Mouse (Mus musculus) liver, embryonic 15.5 days (tissue): ENCODE measurements around the gene B130006D01Rik. TPM values are rescaled to one million over a fixed set of nuclear protein-coding genes. Genes with fewer than 3 reads are reported as not detected.
A peak's percentile ranks its signal among the peaks of the same experiment; 100 is the strongest.
"Not testable (repeated sequence)": the region's sequence is repeated elsewhere in the genome, so short reads cannot be mapped to it uniquely, and the experiment has no call there.

Source experiments
- ATAC-seq: fragments of 200-750 bp; cut with Nextera tagmentation; 2 replicates; pipeline ENCODE4 v1.8.0; 2017; ENCODE audit warnings: moderate number of reproducible peaks, mild to moderate bottlenecking, moderate library complexity; ENCODE audit not compliant: insufficient read depth
- H3K27ac ChIP-seq: fragments of 300-500 bp; sonication (generic); replicated peaks from 2 replicates; pipeline ENCODE4 v1.5.1; 2015; ENCODE audit warnings: mild to moderate bottlenecking, inconsistent platforms
- H3K27me3 ChIP-seq: fragments of 300-500 bp; sonication (generic); 2 replicates; pipeline ENCODE4 v1.6.1; 2015; ENCODE audit warnings: mild to moderate bottlenecking, inconsistent platforms
- H3K36me3 ChIP-seq: fragments of 300-500 bp; sonication (generic); replicated peaks from 2 replicates; pipeline ENCODE4 v1.6.1; 2015; ENCODE audit warnings: moderate library complexity, mild to moderate bottlenecking, inconsistent platforms
- H3K4me1 ChIP-seq: fragments of 300-500 bp; sonication (generic); replicated peaks from 2 replicates; pipeline ENCODE4 v1.6.1; 2015; ENCODE audit warnings: inconsistent platforms
- H3K4me2 ChIP-seq: fragments of 300-500 bp; sonication (generic); 2 replicates; pipeline ENCODE4 v1.6.1; 2015; ENCODE audit warnings: moderate library complexity, mild to moderate bottlenecking, inconsistent platforms
- H3K4me3 ChIP-seq: fragments of 300-500 bp; sonication (generic); replicated peaks from 2 replicates; pipeline ENCODE4 v1.5.1; 2015; ENCODE audit warnings: mild to moderate bottlenecking, inconsistent platforms
- H3K9ac ChIP-seq: fragments of 300-500 bp; sonication (generic); 2 replicates; pipeline ENCODE4 v1.6.1; 2015; ENCODE audit warnings: moderate library complexity, mild to moderate bottlenecking, inconsistent platforms
- H3K9me3 ChIP-seq: fragments of 300-500 bp; sonication (generic); replicated peaks from 2 replicates; pipeline ENCODE4 v1.6.1; 2016; ENCODE audit warnings: inconsistent platforms
- WGBS: fragments of 180-500 bp; shearing (Covaris S2); methylation state at CpG from one replicate; pipeline ENCODE4 v1.1.7; 2015; ENCODE audit warnings: mixed read lengths; ENCODE audit not compliant: insufficient replicate concordance; 5-methylcytosine and 5-hydroxymethylcytosine counted together
- polyA plus RNA-seq: library from polyadenylated mRNA; unstranded; fragments of >200 nt; fragmentation: Nextera tagmentation; extraction: Ambion mirVana; gene quantifications from 2 replicates; pipeline ENCODE4 v1.2.1, GENCODE M21; 2015

B130006D01Rik gene
- polyA plus RNA-seq, 1 experiment from 2014 or later: 0.29 TPM

DNA sequence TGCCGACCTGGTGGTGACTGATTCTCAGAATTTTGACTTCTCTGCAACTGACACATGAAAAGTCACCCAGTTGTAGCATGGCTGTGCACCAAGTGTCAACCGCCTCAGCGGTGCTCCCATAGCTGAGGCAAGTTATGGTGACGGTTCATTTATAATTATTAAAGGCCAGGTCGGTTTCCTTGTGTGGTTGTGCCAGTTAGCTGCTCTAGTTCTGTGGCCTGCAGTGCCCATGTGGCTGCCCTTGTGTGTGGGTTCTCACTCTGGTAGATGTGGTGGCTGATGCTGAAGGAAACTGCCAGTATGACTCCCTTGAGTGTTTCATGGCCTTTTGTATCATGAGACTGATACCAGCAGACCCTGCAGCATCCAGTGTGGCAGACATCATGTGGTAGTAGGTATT lies 24.9 kb downstream of the B130006D01Rik start:
- no peaks in the 10 kb centered on the region for H3K9me3 ChIP-seq
- peaks cover 19% of the 10 kb centered on the region for H3K4me1 ChIP-seq
- no peaks in the 10 kb centered on the region for H3K27me3 ChIP-seq
- no peak overlapping the region for H3K4me3 ChIP-seq
- ATAC-seq: no peak
- no peak overlapping the region for H3K9ac ChIP-seq
- H3K4me2 ChIP-seq: no peak overlapping the region
- H3K27ac ChIP-seq: no peak overlapping the region
- WGBS: 68% methylated on average over 5 of the region's 5 CpGs
- peaks cover 21% of the 10 kb centered on the region for H3K36me3 ChIP-seq

DNA sequence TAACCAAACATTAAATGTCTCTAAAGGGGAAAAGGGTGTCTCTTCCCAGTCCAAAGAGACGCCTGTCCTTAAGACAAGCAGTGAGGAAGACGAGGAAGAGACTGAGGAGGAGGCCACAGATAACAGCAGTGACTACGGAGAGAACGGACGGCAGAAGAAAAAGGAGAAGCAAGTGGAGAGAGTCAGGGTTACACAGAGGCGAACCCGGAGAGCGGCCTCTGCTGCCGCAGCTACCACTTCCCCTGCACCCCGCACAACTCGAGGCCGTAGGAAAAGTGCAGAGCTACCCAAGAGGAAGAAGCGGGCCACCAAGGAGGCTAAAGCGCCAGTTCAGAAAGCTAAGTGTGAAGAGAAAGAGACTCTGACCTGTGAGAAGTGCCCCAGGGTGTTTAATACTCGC lies 26.2 kb downstream of the B130006D01Rik start:
- Histone ChIP-seq H3K27me3 (no peaks in the 10 kb centered on the region), H3K4me2 (no peak overlapping the region), H3K9ac (no peak overlapping the region), H3K9me3 (no peaks in the 10 kb centered on the region), H3K4me3 (no peak overlapping the region), H3K27ac (peak overlapping the region; percentile 39; the same call in 1 of the 2 replicates), H3K4me1 (peaks cover 15% of the 10 kb centered on the region), H3K36me3 (peaks cover 32% of the 10 kb centered on the region)
- no peak for ATAC-seq
- 38% methylated on average over 15 of the region's 15 CpGs for WGBS

- no peak overlapping the region for H3K4me3 ChIP-seq
- WGBS: 20% methylated on average over 1 of the region's 1 CpGs
- ATAC-seq: 0 out of 2 replicates have a peak, but pooled peaks have one; percentile 47
- H3K27ac ChIP-seq: no peak overlapping the region
- H3K36me3 ChIP-seq: peaks cover 41% of the 10 kb centered on the region
- no peak overlapping the region for H3K4me2 ChIP-seq
- H3K9me3 ChIP-seq: no peaks in the 10 kb centered on the region
- H3K27me3 ChIP-seq: no peaks in the 10 kb centered on the region
- H3K9ac ChIP-seq: no peak overlapping the region
- peaks cover 15% of the 10 kb centered on the region for H3K4me1 ChIP-seq
These were observed 27.6 kb downstream of the B130006D01Rik start for GRCm38 (mm10) chr11:95750995-95751394.

GRCm38 (mm10) chr11:95755137-95755536 lies 31.8 kb downstream of the B130006D01Rik start:
- H3K36me3 ChIP-seq: peaks cover 56% of the 10 kb centered on the region
- 90% methylated on average over 4 of the region's 4 CpGs for WGBS
- not testable (repeated sequence) for H3K4me1 ChIP-seq, H3K4me2 ChIP-seq, H3K27ac ChIP-seq, H3K9ac ChIP-seq, H3K9me3 ChIP-seq, H3K27me3 ChIP-seq, H3K4me3 ChIP-seq, ATAC-seq

- Histone ChIP-seq H3K27me3 (no peaks in the 10 kb centered on the region), H3K9me3 (no peaks in the 10 kb centered on the region), H3K27ac (no peak overlapping the region), H3K4me2 (no peak overlapping the region), H3K4me1 (no peaks in the 10 kb centered on the region), H3K36me3 (peaks cover 44% of the 10 kb centered on the region), H3K4me3 (no peak overlapping the region), H3K9ac (no peak overlapping the region)
- no peak for ATAC-seq
- WGBS: 78% methylated on average over 5 of the region's 5 CpGs
These were observed 37.1 kb downstream of the B130006D01Rik start for GRCm38 (mm10) chr11:95760521-95760920.

DNA sequence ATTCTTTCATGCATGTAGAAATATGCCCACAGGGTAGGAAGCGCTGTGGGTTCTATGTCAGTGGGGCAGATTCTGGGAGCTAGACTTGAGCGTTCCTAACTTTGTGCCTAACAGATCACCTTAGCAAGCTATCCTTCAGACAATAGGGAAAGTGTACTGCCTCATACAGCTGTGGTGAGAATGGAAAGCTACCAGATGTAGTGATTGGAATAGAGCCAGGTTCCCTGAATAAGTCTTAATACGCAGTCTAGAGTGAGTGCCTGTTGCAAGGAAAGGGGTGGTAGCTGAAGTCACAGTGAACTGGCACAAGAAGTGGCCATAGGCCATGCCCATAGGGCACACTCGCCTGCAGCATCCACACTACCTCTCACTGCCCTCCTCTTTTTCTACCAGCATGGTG lies 39.6 kb downstream of the B130006D01Rik start:
- H3K4me2 ChIP-seq: no peak overlapping the region
- no peak for ATAC-seq

DNA sequence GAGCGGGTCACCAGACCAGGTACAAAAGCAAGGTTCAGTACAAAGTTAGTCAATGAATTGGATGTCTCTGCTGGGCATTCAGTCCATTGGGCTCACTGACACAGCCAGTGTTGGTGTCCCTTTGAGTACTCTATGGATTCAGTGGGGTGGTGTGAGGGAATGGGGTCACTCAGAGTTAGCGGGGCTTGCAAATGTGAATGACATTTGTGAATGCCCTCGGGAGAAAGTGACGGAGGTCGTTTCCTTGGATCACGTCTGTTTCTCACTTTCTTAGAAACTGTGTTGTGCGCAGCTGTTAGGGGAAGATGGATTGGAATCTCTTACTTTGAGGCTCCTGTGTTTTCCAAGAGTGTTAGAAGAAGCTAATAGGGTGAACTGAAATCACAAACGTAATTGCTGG lies 41.4 kb downstream of the B130006D01Rik start:
- no peak for ATAC-seq
- Histone ChIP-seq H3K4me2 (no peak overlapping the region), H3K27me3 (no peaks in the 10 kb centered on the region), H3K27ac (no peak overlapping the region), H3K4me3 (no peak overlapping the region), H3K4me1 (no peaks in the 10 kb centered on the region), H3K36me3 (peaks cover 31% of the 10 kb centered on the region), H3K9ac (no peak overlapping the region), H3K9me3 (no peaks in the 10 kb centered on the region)
- 80% methylated on average over 8 of the region's 8 CpGs for WGBS

More for the DNA sequence above, 39.6 kb downstream of the B130006D01Rik start:
- H3K4me1 ChIP-seq: no peaks in the 10 kb centered on the region
- H3K36me3 ChIP-seq: peaks cover 27% of the 10 kb centered on the region
- no peak overlapping the region for H3K4me3 ChIP-seq
- 89% methylated on average over 4 of the region's 4 CpGs for whole genome bisulfite sequencing
- no peaks in the 10 kb centered on the region for H3K27me3 ChIP-seq
- H3K27ac ChIP-seq: no peak overlapping the region
- H3K9me3 ChIP-seq: no peaks in the 10 kb centered on the region
- H3K9ac ChIP-seq: no peak overlapping the region

DNA sequence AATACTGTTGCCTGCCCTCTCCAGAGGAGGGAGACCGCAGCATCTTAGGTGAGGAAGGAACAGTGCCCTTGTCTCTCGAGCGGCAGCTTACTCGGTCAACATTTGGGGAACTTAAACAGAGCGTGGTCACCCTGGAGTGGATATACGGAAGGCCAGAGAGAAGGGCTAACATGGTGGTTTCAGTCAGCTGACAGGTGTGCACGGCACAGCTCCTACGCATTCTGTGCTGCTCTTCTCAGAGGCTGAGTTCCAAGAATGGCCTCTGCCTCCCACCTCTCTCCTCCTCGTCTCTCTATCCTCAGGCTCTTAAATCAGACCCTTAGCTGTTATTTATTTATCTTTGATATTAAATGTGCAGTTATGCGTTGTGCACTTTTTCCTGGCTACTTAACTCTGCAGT lies 41.9 kb downstream of the B130006D01Rik start:
- H3K9me3 ChIP-seq: no peaks in the 10 kb centered on the region
- peaks cover 34% of the 10 kb centered on the region for H3K36me3 ChIP-seq
- WGBS: 67% methylated on average over 10 of the region's 10 CpGs
- H3K27ac ChIP-seq: no peak overlapping the region
- H3K4me3 ChIP-seq: no peak overlapping the region
- H3K27me3 ChIP-seq: no peaks in the 10 kb centered on the region
- no peaks in the 10 kb centered on the region for H3K4me1 ChIP-seq
- no peak overlapping the region for H3K4me2 ChIP-seq
- no peak for ATAC-seq
- no peak overlapping the region for H3K9ac ChIP-seq

- Histone ChIP-seq H3K27ac (no peak overlapping the region), H3K9ac (no peak overlapping the region), H3K4me3 (no peak overlapping the region), H3K4me1 (peaks cover 2% of the 10 kb centered on the region; the same call in 1 of the 2 replicates), H3K4me2 (no peak overlapping the region), H3K9me3 (no peaks in the 10 kb centered on the region), H3K36me3 (peaks cover 30% of the 10 kb centered on the region), H3K27me3 (no peaks in the 10 kb centered on the region)
- 76% methylated on average over 6 of the region's 6 CpGs for WGBS
- no peak for ATAC-seq
These were observed 44.9 kb downstream of the B130006D01Rik start for GRCm38 (mm10) chr11:95768244-95768643.

GRCm38 (mm10) chr11:95769208-95769607 lies 45.8 kb downstream of the B130006D01Rik start:
- no peak overlapping the region for H3K27ac ChIP-seq
- no peaks in the 10 kb centered on the region for H3K27me3 ChIP-seq
- ATAC-seq: no peak
- no peak overlapping the region for H3K4me3 ChIP-seq
- H3K4me2 ChIP-seq: no peak overlapping the region
- peaks cover 10% of the 10 kb centered on the region for H3K4me1 ChIP-seq
- peaks cover 20% of the 10 kb centered on the region for H3K36me3 ChIP-seq
- no peaks in the 10 kb centered on the region for H3K9me3 ChIP-seq
- H3K9ac ChIP-seq: no peak overlapping the region
- WGBS: 85% methylated on average over 10 of the region's 10 CpGs

- Histone ChIP-seq H3K36me3 (peaks cover 19% of the 10 kb centered on the region; the same call in 1 of the 2 replicates), H3K4me2 (no peak overlapping the region), H3K9me3 (no peaks in the 10 kb centered on the region), H3K9ac (no peak overlapping the region; the same call in 1 of the 2 replicates), H3K27ac (no peak overlapping the region), H3K27me3 (no peaks in the 10 kb centered on the region), H3K4me3 (no peak overlapping the region), H3K4me1 (peaks cover 10% of the 10 kb centered on the region)
- 60% methylated on average over 9 of the region's 9 CpGs for WGBS
- ATAC-seq: no peak
These were observed 47.5 kb downstream of the B130006D01Rik start for GRCm38 (mm10) chr11:95770720-95771364.

DNA sequence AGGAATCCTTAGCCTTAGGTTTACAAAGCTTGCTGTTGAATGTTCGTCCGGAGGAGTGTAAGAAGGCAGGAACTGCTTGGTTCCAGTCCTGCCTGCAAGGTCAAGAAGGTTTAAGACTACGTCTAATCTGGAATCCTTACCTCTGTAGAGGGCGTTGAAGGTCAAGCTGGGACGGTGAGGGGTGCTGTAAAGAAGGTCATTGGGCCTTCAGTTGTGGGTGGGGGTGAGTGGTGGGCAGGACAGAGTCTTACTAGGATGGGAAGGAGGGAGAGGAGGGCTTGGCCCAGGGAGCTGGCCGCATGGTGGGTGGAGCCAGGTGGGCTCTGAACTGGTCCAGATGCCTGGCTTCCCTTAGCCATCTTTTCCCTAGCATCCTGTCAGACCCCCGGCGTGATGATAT lies 48.3 kb downstream of the B130006D01Rik start:
- Histone ChIP-seq H3K4me2 (no peak overlapping the region), H3K4me3 (no peak overlapping the region), H3K4me1 (peaks cover 14% of the 10 kb centered on the region), H3K27ac (no peak overlapping the region), H3K27me3 (no peaks in the 10 kb centered on the region), H3K9me3 (no peaks in the 10 kb centered on the region), H3K9ac (no peak overlapping the region), H3K36me3 (peaks cover 19% of the 10 kb centered on the region; the same call in 1 of the 2 replicates)
- 83% methylated on average over 8 of the region's 8 CpGs for WGBS
- ATAC-seq: no peak
